Mouse (Mus musculus) stomach, embryonic 16.5 days (tissue): Measurements from ENCODE around the gene Oasl1. TPM values are rescaled to one million over a fixed set of nuclear protein-coding genes. Genes with fewer than 3 reads are reported as not detected.

Experiments used
- ATAC-seq: fragments of 200-750 bp; cut with Nextera tagmentation; 2 replicates; pipeline ENCODE4 v1.8.0; 2017; ENCODE audit warnings: moderate number of reproducible peaks, moderate TSS enrichment; ENCODE audit not compliant: insufficient read depth, low FRiP score
- H3K27ac ChIP-seq: fragments of 300-500 bp; sonication (generic); 2 replicates; pipeline ENCODE4 v1.5.1; 2014; ENCODE audit warnings: low read length
- H3K27me3 ChIP-seq: fragments of 300-500 bp; sonication (generic); 2 replicates; pipeline ENCODE4 v1.6.1; 2014; ENCODE audit warnings: low read length, control low read depth, mixed read lengths; ENCODE audit not compliant: control insufficient read depth, insufficient read depth
- H3K36me3 ChIP-seq: fragments of 300-500 bp; sonication (generic); 2 replicates; pipeline ENCODE4 v1.6.1; 2014; ENCODE audit warnings: low read length; ENCODE audit not compliant: control insufficient read depth, insufficient read depth
- H3K4me1 ChIP-seq: fragments of 300-500 bp; sonication (generic); 2 replicates; pipeline ENCODE4 v1.6.1; 2014; ENCODE audit warnings: low read length, control low read depth, mixed read lengths; ENCODE audit not compliant: control insufficient read depth, insufficient read depth
- H3K4me2 ChIP-seq: fragments of 300-500 bp; sonication (generic); 2 replicates; pipeline ENCODE4 v1.6.1; 2014; ENCODE audit warnings: low read depth, low read length, mixed read lengths
- H3K4me3 ChIP-seq: fragments of 300-500 bp; sonication (generic); replicated peaks from 2 replicates; pipeline ENCODE4 v1.5.1; 2014; ENCODE audit warnings: mild to moderate bottlenecking, low read length
- H3K9ac ChIP-seq: fragments of 300-500 bp; sonication (generic); 2 replicates; pipeline ENCODE4 v1.6.1; 2014; ENCODE audit warnings: low read length
- H3K9me3 ChIP-seq: fragments of 300-500 bp; sonication (generic); replicated peaks from 2 replicates; pipeline ENCODE4 v1.6.1; 2016; ENCODE audit warnings: low read length, control low read depth; ENCODE audit not compliant: control insufficient read depth
- WGBS: fragments of 180-500 bp; shearing (Covaris S2); extraction: QIAGEN DNeasy Blood & Tissue Kit; methylation state at CpG from one replicate; pipeline ENCODE4 v1.1.7; 2014; 5-methylcytosine and 5-hydroxymethylcytosine counted together
- polyA plus RNA-seq: library from polyadenylated mRNA; unstranded; fragments of >200 nt; fragmentation: Nextera tagmentation; extraction: Ambion mirVana; gene quantifications from 2 replicates; pipeline ENCODE4 v1.2.1, GENCODE M21; 2015

The Oasl1 gene
- polyA plus RNA-seq, 1 experiment from 2014 or later = 1.3 TPM

GRCm38 (mm10) chr5:114982001-114982400 lies 59.0 kb downstream of the Oasl1 start:
- Histone ChIP-seq H3K9me3 (no peaks in the 10 kb centered on the region), H3K4me3 (no peak overlapping the region), H3K4me1 (peaks cover 10% of the 10 kb centered on the region), H3K27ac (no peak overlapping the region), H3K27me3 (no peaks in the 10 kb centered on the region), H3K9ac (no peak overlapping the region), H3K36me3 (no peaks in the 10 kb centered on the region), H3K4me2 (no peak overlapping the region)
- WGBS = 56% methylated on average over 15 of the region's 15 CpGs
- ATAC-seq = no peak

GRCm38 (mm10) chr5:114985074-114985473 lies 62.0 kb downstream of the Oasl1 start:
- no peak for ATAC-seq

More at GRCm38 (mm10) chr5:114985074-114985473, 62.0 kb downstream of the Oasl1 start:
- Histone ChIP-seq H3K9ac (no peak overlapping the region), H3K27me3 (no peaks in the 10 kb centered on the region), H3K9me3 (no peaks in the 10 kb centered on the region), H3K36me3 (no peaks in the 10 kb centered on the region), H3K4me3 (no peak overlapping the region), H3K27ac (no peak overlapping the region), H3K4me2 (no peak overlapping the region), H3K4me1 (peaks cover 3% of the 10 kb centered on the region; the same call in 1 of the 2 replicates)

Other genes starting within 250 kb of the Oasl1 start
- 208 and 281 TPM in 2 replicates for gene Gltp, start 232.3 kb upstream of the Oasl1 start, polyA plus RNA-seq
- gene Tchp, start 215.5 kb upstream of the Oasl1 start, polyA plus RNA-seq = 9.3 and 9.4 TPM in 2 replicates
- gene Ankrd13a, start 148.6 kb upstream of the Oasl1 start, polyA plus RNA-seq = 12.7 and 13.1 TPM in 2 replicates
- gene Git2, start 147.7 kb upstream of the Oasl1 start, polyA plus RNA-seq = 35.9 and 42.0 TPM in 2 replicates
- 66.8 and 71.8 TPM in 2 replicates for gene 1500011B03Rik, start 99.8 kb upstream of the Oasl1 start, polyA plus RNA-seq
- gene 4930519G04Rik, start 69.6 kb upstream of the Oasl1 start, polyA plus RNA-seq = not detected in 2 replicates
- 0.18 TPM in 1 of 2 replicates, not detected in the other for gene Gm9936, start 64.6 kb upstream of the Oasl1 start, polyA plus RNA-seq
- gene Oasl2, start 26.3 kb upstream of the Oasl1 start, polyA plus RNA-seq = 7.8 and 8.1 TPM in 2 replicates
- gene 2210016L21Rik, start 18.9 kb downstream of the Oasl1 start, polyA plus RNA-seq = 45.6 and 53.5 TPM in 2 replicates
- gene Hnf1a, start 47.9 kb downstream of the Oasl1 start, polyA plus RNA-seq = 8.7 and 9.8 TPM in 2 replicates
- gene Sppl3, start 87.9 kb downstream of the Oasl1 start, polyA plus RNA-seq = 9.6 and 10.6 TPM in 2 replicates
- 20.2 and 27.8 TPM in 2 replicates for gene Gm10401, start 175.1 kb downstream of the Oasl1 start, polyA plus RNA-seq
- 50.8 and 53.3 TPM in 2 replicates for gene Acads, start 196.1 kb downstream of the Oasl1 start, polyA plus RNA-seq
- gene Unc119b, start 211.7 kb downstream of the Oasl1 start, polyA plus RNA-seq = 22.2 and 25.4 TPM in 2 replicates
- gene Mlec, start 234.9 kb downstream of the Oasl1 start, polyA plus RNA-seq = 66.2 and 68.8 TPM in 2 replicates